Mouse (Mus musculus) stomach, embryonic 15.5 days (tissue): ENCODE measurements at regions not wholly inside any gene's neighbourhood (a gene's known extent, or its start where the extent isn't known, plus 50 kb on each side); places are given as distances from the start of the nearest gene placed in this dataset.

Experiments
- ATAC-seq: fragments of 200-750 bp; cut with Nextera tagmentation; 2 replicates; pipeline ENCODE4 v1.8.0; 2017; ENCODE audit warnings: low read depth, moderate number of reproducible peaks, moderate TSS enrichment; ENCODE audit not compliant: insufficient read depth, low FRiP score
- H3K27ac ChIP-seq: fragments of 300-500 bp; sonication (generic); 2 replicates; pipeline ENCODE4 v1.5.1; 2015; ENCODE audit warnings: mild to moderate bottlenecking, inconsistent platforms
- H3K27me3 ChIP-seq: fragments of 300-500 bp; sonication (generic); replicated peaks from 2 replicates; pipeline ENCODE4 v1.6.1; 2015; ENCODE audit warnings: inconsistent platforms
- H3K36me3 ChIP-seq: fragments of 300-500 bp; sonication (generic); 2 replicates; pipeline ENCODE4 v1.6.1; 2015; ENCODE audit warnings: inconsistent platforms
- H3K4me1 ChIP-seq: fragments of 300-500 bp; sonication (generic); 2 replicates; pipeline ENCODE4 v1.6.1; 2015; ENCODE audit warnings: inconsistent platforms
- H3K4me2 ChIP-seq: fragments of 300-500 bp; sonication (generic); 2 replicates; pipeline ENCODE4 v1.6.1; 2015; ENCODE audit warnings: mild to moderate bottlenecking, inconsistent platforms
- H3K4me3 ChIP-seq: fragments of 300-500 bp; sonication (generic); replicated peaks from 2 replicates; pipeline ENCODE4 v1.5.1; 2015; ENCODE audit warnings: inconsistent platforms
- H3K9ac ChIP-seq: fragments of 300-500 bp; sonication (generic); 2 replicates; pipeline ENCODE4 v1.6.1; 2015; ENCODE audit warnings: inconsistent platforms
- H3K9me3 ChIP-seq: fragments of 300-500 bp; sonication (generic); 2 replicates; pipeline ENCODE4 v1.6.1; 2016; ENCODE audit warnings: inconsistent platforms
- WGBS: fragments of 180-500 bp; shearing (Covaris S2); methylation state at CpG from one replicate; pipeline ENCODE4 v1.1.7; 2015; 5-methylcytosine and 5-hydroxymethylcytosine counted together

- Histone ChIP-seq H3K4me2 (no peak overlapping the region), H3K9ac (no peak overlapping the region), H3K36me3 (no peaks in the 10 kb centered on the region), H3K9me3 (no peaks in the 10 kb centered on the region), H3K27me3 (no peaks in the 10 kb centered on the region), H3K27ac (no peak overlapping the region), H3K4me1 (0 out of 2 replicates have a peak, but pooled peaks cover 26% of the 10 kb centered on the region), H3K4me3 (no peak overlapping the region)
- WGBS: 70% methylated on average over 5 of the region's 5 CpGs
- ATAC-seq: no peak
These were observed 68.7 kb downstream of the Dlk1 start for GRCm38 (mm10) chr12:109521199-109521780.

DNA sequence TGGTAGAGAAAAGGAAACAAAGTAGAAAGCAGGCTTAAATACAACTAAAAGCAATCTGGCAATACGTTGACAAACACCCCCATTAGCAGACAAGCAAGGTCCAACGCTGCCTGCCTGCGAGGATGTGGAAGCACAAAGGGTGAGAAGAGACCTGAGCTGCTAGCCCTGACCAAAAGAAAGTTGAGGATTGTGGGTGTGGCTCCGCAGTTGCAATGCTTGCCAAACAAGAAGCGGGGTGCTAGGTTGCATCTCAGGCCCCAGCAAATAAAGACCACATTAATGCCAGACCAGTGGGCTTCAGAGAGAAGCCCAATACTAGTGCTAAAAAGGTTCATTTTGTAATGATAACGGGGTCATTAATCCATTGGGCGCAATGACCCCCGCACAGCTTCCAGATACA, 67.8 kb downstream of the Dlk1 start:
- H3K4me1 ChIP-seq: 0 out of 2 replicates have a peak, but pooled peaks cover 26% of the 10 kb centered on the region
- H3K4me3 ChIP-seq: no peak overlapping the region
- no peaks in the 10 kb centered on the region for H3K9me3 ChIP-seq
- H3K4me2 ChIP-seq: no peak overlapping the region
- no peak for ATAC-seq
- H3K27ac ChIP-seq: no peak overlapping the region
- no peaks in the 10 kb centered on the region for H3K27me3 ChIP-seq
- no peaks in the 10 kb centered on the region for H3K36me3 ChIP-seq
- H3K9ac ChIP-seq: no peak overlapping the region
- 57% methylated on average over 8 of the region's 8 CpGs for whole genome bisulfite sequencing

DNA sequence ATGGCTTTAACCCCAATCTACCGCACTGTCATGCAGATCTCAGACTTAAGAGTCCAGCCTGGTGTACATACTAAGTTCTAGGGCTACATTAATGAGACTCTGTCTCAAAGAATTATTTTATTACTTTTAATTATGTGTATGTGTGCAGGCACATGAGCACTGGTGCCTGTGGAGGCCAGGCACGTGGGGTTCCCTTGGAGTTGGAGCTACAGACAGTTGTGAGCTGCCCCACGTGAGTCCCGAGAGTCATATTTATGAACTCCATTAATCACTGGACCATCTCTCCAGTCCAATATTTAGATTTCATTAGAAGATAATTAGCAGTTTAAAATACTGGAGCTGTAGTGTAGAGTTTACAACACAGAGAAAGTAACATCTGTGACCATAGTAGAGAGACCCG, 67.2 kb downstream of the Dlk1 start:
- no peak overlapping the region for H3K4me2 ChIP-seq
- no peaks in the 10 kb centered on the region for H3K9me3 ChIP-seq
- no peaks in the 10 kb centered on the region for H3K27me3 ChIP-seq
- 51% methylated on average over 5 of the region's 5 CpGs for WGBS
- 0 out of 2 replicates have a peak, but pooled peaks cover 26% of the 10 kb centered on the region for H3K4me1 ChIP-seq
- no peak overlapping the region for H3K4me3 ChIP-seq
- H3K36me3 ChIP-seq: no peaks in the 10 kb centered on the region
- H3K27ac ChIP-seq: no peak overlapping the region
- no peak for ATAC-seq
- no peak overlapping the region for H3K9ac ChIP-seq

- no peak; the same call in 1 of the 2 replicates for ATAC-seq
- Histone ChIP-seq H3K4me3 (no peak overlapping the region), H3K4me1 (0 out of 2 replicates have a peak, but pooled peaks cover 19% of the 10 kb centered on the region), H3K27me3 (no peaks in the 10 kb centered on the region), H3K4me2 (no peak overlapping the region), H3K9me3 (no peaks in the 10 kb centered on the region), H3K36me3 (no peaks in the 10 kb centered on the region), H3K27ac (peak overlapping the region; percentile 35; the same call in 1 of the 2 replicates), H3K9ac (no peak overlapping the region)
- WGBS: 27% methylated on average over 7 of the region's 7 CpGs
These were observed 65.9 kb downstream of the Dlk1 start for GRCm38 (mm10) chr12:109518413-109519021.

DNA sequence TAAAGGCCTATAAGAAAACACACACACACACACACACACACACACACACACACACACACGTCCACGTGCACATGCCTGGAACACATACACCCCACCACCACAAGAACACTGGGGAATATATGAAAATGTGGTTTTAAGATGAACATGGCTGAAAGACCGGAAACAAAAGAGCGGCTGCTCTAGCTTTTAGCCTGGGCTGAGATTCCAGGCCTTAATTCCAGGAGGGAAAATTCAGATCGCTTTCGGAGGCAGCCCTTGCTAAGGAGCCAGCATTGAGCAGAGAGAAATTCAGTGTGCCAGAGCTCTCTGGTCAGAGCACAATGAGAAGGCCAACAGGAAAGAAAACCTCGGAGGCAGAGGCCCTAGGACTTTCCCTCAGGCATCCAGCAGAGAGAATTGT, 65.1 kb downstream of the Dlk1 start:
- H3K27ac ChIP-seq: 0 out of 2 replicates have a peak overlapping the region, but pooled peaks have one; percentile 6
- no peak overlapping the region for H3K4me2 ChIP-seq

DNA sequence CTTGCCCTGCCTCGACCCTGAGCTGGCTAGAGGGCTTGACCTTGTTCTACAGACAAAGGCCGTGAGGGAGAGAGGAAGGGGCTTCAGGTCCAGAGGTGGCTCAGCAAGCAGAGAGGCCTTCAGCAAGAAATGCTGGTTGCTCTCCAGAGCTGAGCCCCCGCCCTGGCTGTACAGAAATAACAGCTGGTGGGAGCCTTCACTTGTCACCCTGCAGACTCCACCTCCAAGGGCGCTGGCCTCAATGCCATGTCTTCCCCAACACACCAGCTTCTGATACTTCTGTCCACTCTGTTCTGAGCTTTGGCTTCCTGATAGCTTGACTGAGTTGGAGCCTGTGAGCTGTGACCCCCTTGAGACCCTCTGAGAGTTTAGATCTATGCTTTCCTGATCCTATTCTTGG, 64.3 kb downstream of the Dlk1 start:
- H3K4me3 ChIP-seq: no peak overlapping the region
- ATAC-seq: no peak
- peaks cover 27% of the 10 kb centered on the region; the same call in 1 of the 2 replicates for H3K4me1 ChIP-seq
- H3K36me3 ChIP-seq: no peaks in the 10 kb centered on the region
- no peak overlapping the region for H3K27ac ChIP-seq
- H3K4me2 ChIP-seq: no peak overlapping the region
- no peak overlapping the region for H3K9ac ChIP-seq
- H3K27me3 ChIP-seq: no peaks in the 10 kb centered on the region
- no peaks in the 10 kb centered on the region for H3K9me3 ChIP-seq
- WGBS: 50% methylated on average over 4 of the region's 4 CpGs

More for the DNA sequence above, 65.1 kb downstream of the Dlk1 start:
- Histone ChIP-seq H3K27me3 (no peaks in the 10 kb centered on the region), H3K4me1 (peaks cover 20% of the 10 kb centered on the region; the same call in 1 of the 2 replicates), H3K9ac (no peak overlapping the region), H3K4me3 (no peak overlapping the region), H3K9me3 (no peaks in the 10 kb centered on the region), H3K36me3 (no peaks in the 10 kb centered on the region)
- WGBS: 57% methylated on average over 7 of the region's 7 CpGs
- ATAC-seq: no peak

GRCm38 (mm10) chr12:109514292-109514818, 61.7 kb downstream of the Dlk1 start:
- Histone ChIP-seq H3K27ac (no peak overlapping the region), H3K27me3 (no peaks in the 10 kb centered on the region), H3K4me1 (peaks cover 33% of the 10 kb centered on the region), H3K9me3 (no peaks in the 10 kb centered on the region), H3K4me2 (no peak overlapping the region), H3K4me3 (no peak overlapping the region), H3K9ac (no peak overlapping the region), H3K36me3 (no peaks in the 10 kb centered on the region)
- 81% methylated on average over 9 of the region's 9 CpGs for WGBS
- no peak for ATAC-seq
